Mouse (Mus musculus) frontal cortex, postnatal 36 days (tissue): Measurements from ENCODE around the gene Hoxa1.

ENCODE experiments used
- DNase-seq, 2 experiments: peaks; one replicate each; pipeline ENCODE4 v3.0.0; 2022; ENCODE audit warnings: low spot score in 2 of 2

The Hoxa1 gene

DNA sequence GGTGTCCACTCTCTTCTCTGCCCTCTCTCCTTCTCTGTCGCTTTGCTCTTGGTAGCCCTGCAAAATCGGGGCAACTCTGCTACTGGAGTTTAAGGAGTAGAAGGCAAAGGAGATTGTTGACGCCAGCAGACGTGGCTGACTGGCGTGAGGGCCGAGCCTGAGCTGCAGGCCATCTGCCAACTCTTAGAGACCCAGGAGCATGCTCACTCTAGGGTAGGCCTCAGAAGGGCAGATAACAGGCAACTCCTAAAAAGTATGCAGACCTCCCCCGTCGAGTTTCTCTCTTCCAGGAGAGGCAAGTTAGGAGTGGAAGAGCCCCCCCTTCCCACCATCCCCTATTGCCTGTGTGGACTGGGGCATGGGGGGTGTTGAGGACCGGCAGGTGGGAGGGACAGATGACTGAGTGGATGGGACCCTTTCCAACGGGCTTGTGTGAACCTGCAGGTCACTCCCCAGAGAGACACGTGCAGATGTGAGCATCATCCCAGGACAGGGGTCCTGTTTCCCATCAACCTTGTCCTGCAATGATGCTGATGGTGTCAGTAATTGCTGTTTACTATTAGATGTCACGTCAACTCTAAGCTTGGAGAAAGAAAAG lies 1.1 kb upstream of the Hoxa1 start:
- DNase-seq = no peak

DNA sequence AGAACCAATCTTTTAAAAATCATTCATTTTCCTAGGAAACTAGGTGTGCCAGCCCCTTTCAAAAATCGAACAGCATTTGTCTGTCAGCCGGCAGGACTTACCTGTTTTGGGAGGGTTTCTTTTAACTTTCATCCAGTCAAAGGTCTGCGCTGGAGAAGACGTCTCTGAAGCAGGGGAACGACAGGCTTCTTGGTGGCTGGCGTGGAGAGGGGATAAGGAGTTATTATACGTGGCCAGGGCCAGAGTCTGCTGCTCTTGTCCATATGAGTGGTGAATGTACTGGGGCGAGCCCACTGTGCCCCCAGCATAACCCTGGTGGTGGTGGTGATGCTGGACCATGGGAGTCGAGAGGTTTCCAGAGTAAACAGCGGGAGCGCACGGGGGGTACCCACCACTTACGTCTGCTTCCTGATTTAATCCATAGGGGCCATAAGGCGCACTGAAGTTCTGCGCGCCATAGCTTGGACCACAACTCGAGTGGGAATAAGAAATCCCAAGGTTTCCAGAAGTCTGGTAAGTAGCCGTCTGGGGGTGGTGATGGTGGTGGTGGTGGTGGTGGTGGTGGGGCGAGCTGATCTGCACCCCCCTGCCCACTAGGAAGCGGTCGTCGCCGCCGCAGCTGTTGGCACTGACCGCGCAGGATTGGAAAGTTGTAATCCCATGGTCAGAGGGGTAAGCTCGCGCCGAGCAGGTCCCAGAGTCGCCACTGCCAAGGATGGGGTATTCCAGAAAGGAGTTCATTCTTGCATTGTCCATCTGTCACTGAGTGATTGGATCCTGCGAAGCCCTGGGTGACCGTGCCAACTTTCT lies 446 bp downstream of the Hoxa1 start:
- DNase-seq = no peak

GRCm38 (mm10) chr6:52156551-52157200 lies 1.4 kb downstream of the Hoxa1 start:
- no peak for DNase-seq

DNA sequence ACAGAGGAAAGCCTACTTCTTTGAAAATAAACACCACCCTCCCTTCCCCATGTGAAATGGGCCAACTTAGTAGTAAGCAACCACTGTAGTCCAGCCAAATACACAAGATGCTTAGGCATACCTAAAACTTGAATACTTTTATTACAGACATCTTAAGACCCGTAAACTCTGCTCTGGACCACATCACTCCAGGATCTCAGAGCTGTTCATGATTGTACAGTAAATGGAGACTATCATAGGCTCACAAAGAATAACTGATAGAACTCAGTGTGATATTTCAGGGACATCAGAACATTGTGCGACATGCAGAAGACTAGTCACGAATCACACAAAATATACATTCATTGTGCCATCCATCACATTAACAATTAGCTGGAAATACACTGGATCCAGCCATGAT lies 2.6 kb downstream of the Hoxa1 start:
- no peak for DNase-seq

- no peak for DNase-seq
Measured at GRCm38 (mm10) chr6:52154044-52154443, 4.1 kb downstream of the Hoxa1 start.

DNA sequence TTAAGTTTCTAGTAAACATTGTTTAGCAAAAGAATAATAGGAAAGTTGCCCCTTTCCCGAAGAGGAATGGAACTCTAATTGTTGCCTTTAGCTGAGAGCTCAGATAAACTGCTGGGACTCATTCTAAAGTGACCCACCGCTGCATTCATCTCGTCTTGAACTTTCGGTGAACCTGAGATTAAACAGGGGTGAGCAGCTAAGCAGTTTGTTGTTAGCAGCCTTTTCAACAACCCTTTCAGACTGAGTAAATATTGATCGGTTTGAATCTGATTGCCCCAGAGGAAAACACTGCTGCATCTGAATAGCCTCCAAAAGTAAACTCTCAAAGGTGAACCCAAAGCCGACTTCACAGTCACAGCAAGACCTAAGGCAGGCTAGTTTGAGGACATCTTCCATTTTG lies 4.8 kb downstream of the Hoxa1 start:
- no peak for DNase-seq

DNA sequence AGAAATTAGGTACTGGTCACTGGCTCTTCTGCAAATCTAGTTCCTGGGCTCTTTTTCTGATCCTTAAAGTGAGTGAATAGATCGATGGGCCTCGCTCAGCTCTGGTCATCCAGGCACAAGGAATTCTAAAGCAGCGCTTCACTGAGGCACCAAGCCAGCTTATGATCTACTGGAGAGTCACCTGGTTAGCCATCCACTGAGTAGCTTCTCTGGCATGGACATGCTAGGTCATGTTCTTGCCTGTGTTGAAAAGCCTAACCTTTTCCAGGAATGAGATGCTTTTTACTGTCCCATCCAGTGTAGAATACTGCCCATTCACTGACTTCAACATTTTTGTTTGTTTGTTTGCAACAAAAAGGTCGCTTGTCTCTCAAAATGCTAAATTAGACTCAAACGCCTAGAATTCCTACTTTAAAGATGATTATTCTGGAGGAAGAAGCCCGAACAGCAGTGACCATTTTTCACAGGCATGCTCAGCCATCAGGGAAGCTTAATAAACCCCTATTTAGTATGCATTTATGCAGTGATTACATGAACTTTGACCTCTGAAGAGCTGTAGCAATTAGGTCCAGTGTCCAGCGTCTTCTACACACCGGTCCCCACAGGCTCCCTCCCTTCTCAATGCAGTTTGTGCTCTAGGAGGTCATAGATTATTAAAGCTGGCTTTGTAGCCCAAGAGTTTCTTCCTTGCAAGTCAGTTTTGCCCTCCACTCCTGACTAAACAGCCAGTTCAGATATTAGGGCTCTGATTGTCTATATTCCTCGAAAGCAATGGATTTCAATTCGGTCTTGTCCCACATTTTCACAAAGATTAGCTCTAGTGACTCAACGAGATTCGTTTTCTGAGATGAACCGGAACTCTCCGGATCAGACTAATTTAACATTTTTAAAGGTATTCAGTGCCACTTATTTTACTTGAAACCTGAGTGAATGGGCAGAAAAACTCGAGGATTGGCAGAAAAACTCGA lies 5.6 kb downstream of the Hoxa1 start:
- no peak for DNase-seq

- DNase-seq = no peak
Measured at GRCm38 (mm10) chr6:52151571-52151970, 6.5 kb downstream of the Hoxa1 start.

DNA sequence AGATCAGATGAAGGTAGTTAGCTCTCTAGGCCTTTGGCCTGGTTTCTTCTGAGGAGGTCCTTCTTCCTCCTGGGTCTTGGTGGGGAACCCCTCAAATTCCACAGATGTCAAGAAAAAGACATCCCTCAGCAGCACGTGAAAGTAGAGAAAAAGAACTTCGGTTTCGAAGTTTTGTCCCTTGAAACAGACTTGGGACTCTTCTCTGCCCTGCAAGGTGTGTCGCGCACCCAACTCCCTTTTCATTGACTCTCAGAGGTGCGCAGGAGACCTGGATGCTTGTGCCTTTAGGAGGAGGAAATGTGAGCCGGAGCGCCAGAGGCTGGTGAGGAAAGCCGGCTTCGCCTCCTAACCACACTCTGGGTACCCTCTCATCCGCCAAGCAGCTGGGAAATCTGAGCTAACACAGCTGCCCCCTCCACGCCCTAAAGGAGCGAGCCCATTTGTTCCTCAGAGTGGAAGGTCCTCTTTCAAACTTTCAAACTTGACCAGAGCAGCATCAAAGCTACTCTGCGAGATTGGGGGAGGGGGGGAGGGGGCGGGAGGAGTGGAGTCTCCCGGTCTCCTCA lies 7.6 kb downstream of the Hoxa1 start:
- no peak for DNase-seq

- no peak for DNase-seq
Measured at GRCm38 (mm10) chr6:52139115-52139514, 19.0 kb downstream of the Hoxa1 start.

- DNase-seq = no peak
Measured at GRCm38 (mm10) chr6:52138576-52138975, 19.5 kb downstream of the Hoxa1 start.

GRCm38 (mm10) chr6:52137841-52138535 lies 20.1 kb downstream of the Hoxa1 start:
- DNase-seq = no peak

GRCm38 (mm10) chr6:52123673-52124072 lies 34.4 kb downstream of the Hoxa1 start:
- DNase-seq = no peak

- no peak for DNase-seq
Measured at GRCm38 (mm10) chr6:52121173-52121572, 36.9 kb downstream of the Hoxa1 start.

- DNase-seq = peak in 1 of 2 experiments; percentile 6
Measured at GRCm38 (mm10) chr6:52118903-52119635, 39.0 kb downstream of the Hoxa1 start.

DNA sequence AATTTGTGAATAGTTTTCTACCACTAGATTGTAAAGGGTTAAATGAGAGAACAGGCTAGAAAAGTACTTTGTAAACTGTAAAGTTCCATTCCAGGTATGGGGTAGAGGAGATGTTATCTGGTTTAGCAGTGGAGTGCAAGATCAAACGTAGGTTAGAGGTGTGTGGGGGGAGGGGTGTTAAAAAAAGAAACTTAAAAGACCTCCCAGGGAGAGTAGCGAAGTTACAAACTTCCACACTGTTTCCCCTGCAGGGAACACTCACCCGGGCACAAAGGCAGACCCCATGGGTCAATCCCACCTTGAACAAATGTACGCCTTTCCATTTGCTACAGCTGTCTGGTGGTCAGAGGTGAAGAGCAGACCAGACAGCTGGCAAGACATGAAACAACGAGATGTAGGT lies 42.2 kb downstream of the Hoxa1 start:
- no peak for DNase-seq

GRCm38 (mm10) chr6:52111846-52112245 lies 46.3 kb downstream of the Hoxa1 start:
- DNase-seq = no peak

- DNase-seq = no peak
Measured at GRCm38 (mm10) chr6:52107400-52107799, 50.7 kb downstream of the Hoxa1 start.

- no peak for DNase-seq
Measured at GRCm38 (mm10) chr6:52106716-52107115, 51.4 kb downstream of the Hoxa1 start.

DNA sequence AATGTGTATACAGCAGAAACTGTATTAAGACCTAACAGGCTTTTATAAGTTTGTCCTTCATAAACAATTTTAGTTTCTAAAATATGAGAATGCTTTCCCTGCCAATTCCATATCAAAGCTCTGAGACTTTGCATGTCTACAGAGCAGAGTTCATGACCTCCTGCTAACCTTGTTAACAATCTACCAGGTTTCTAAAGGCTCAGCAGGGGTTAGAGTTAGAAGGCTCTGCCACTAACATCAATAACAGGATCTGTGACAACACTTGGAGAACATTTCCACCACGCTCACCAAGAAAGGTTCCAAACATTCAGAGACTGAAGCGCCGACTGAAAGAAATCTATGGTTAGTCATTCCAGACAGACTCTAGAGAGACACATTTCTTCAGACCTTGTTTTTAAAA lies 51.9 kb downstream of the Hoxa1 start:
- DNase-seq = no peak
